Mouse (Mus musculus) cerebellum, adult 9-11 months (tissue): Measurements from ENCODE around the gene Cyb561d2.
A peak's percentile ranks its signal among the peaks of the same experiment; 100 is the strongest.
"Not testable (repeated sequence)": the region's sequence is repeated elsewhere in the genome, so short reads cannot be mapped to it uniquely, and the experiment has no call there.

ENCODE experiments used
- DNase-seq: peaks from one replicate; pipeline ENCODE4 v3.0.0; 2022

Gene Cyb561d2

DNA sequence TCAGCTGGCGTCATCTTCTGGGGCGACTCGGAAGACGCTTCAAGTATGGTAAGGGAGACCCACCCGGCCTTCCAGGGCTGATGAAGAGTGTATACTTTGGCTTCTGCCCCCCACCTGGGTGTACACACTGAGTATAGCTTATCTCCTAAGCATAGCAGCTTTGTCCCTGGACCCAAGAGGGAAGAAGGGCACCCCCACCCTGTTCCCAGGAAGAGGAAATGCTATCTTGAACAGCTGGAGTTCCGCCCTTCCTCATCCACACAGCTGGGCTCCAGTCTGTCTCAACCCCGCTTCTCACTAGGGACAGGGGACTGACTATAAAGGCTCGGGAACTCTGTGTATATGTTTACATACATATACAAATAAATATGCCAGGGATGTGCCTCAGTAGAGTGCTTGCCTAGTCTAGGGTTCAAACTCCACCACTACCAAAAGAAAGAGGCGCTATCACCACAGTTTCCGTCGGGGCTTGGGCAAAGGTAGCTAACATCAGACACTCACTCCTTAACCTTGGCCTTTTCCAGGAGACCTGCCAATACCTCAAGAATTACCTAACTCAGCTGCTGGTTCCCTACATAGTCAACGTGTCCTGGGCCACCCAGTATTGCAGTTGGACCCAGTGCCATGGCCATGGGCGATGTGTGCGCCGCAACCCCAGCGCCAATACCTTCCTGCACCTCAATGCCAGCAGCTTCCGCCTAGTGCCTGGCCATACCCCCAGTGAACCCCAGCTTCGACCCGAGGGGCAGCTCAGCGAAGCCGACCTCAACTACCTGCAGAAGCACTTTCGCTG, 29.7 kb upstream of the Cyb561d2 start:
- DNase-seq: no peak

DNA sequence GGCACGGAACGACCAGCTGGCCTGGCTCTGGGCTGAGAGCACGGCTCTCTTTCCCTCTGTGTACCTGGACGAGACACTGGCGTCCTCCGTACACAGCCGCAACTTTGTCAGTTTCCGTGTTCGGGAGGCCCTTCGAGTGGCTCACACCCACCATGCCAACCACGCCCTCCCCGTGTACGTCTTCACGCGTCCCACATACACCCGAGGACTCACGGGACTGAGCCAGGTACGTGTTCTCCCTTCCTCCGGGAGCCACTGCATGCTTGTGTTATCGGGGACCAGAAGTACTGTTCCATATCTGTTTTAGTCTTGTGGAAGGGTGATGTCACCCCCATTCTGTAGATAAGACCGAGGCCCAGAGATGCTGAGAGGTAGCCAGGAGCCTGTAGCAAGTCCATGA, 28.9 kb upstream of the Cyb561d2 start:
- DNase-seq: no peak

DNA sequence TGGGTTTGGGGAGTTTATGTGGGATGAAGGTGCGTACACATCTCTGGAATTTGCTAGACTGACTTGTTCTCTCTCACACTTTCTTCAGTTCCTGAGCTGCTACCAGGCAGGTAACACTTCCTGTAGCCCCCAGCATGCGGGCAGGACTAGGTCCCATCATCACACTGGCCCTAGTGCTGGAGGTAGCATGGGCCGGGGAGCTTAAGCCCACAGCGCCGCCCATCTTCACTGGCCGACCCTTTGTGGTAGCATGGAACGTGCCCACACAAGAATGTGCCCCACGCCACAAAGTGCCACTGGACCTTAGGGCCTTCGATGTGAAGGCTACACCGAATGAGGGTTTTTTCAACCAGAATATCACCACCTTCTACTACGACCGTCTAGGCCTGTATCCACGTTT, 28.0 kb upstream of the Cyb561d2 start:
- DNase-seq: no peak

DNA sequence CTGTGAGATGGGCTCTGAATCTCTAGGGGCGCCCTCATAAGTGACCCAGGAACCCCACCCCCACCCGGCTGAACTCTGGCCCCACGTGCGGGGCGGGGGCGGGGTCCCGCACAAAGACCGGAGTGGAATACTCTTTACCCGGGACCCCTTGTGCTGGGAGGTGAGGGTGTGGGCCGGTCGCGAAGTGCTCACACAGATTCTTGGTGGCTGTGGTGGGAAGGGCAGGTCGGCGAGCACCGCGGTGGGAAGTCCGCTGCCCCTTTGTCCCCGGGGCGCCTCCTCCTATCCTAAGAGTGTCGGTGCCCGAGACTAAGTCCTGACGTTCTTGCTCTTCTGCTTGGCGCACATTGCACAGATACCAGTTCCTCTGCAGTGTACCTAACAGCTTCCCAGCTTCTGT, 27.3 kb upstream of the Cyb561d2 start:
- no peak for DNase-seq

DNA sequence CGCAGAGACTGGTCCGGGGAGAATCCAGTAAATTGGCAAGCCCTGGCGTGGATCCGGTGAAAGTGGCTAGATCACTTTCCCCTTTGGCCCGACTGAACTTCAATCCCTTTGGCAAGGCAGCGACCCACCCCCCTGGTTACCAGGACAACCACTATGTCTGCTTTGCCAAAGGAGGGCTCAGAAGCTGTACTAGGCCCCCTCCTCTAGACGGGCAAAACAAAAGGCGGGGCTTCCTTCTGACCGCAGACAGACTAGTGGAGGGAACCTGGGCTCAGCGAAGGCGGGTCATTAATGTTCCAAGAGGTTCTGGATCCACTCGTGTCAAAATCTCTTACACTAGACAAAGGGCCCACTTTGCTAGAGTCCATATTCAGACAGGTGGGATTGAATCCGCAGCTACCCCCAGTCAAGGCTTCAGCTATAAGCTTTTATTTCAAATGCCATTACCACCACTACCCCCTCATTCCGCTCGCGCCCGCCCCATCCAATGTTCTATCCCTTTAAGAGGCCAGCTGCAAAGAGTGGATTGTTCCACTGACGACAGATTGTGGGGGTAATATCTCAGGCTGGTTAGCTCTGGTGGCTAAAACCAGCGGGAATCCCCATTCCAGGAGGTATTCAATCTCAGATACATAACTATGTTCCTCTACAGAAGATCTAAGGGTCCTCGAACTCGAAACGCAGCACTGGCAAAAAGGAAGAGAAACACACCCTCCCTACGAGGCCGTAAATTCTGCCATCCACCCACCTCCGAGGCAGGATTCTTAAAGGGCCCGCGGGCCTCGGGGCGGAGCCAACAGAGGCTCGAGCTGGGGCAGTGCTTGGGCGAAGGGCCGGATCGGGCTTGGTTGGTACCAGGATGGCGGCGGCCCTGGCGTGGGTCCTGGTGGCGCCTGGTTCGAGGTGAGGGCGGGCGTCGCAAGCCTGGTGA, 26.6 kb upstream of the Cyb561d2 start:
- DNase-seq: peak; percentile 86

DNA sequence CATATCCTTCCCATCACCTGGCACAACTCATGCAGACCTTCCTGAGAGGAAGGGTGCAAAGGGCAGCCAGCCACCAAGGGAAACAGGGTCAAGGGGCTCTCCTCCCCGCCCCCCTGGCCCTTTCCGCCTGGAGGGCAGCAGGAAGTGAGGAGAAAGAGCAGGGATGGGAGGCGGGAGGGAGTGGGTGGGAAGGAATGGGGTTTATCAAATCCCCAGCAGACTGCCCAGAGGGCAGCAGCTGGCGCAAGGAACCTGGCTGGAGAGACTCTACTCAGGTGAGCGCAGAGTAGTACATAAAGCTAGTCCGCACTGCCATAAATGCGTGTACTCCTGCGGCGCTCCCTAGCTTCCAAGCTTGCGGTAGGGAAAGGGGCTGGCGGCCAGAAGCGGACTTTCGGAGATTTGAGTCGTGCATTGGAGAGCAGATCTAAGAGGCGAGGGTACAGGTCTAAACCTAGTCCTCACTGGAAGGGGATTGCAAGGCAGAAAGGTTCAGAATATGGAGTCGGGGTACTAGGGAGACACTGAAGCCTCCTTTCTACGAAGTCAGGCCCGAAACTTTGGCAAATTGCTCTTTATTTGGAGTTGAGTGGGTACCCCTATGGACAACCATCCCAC, 25.8 kb upstream of the Cyb561d2 start, which contains the start of gene Hyal2:
Hyal2 (plus strand) TSS at position 244 of the 618 bp plus-strand sequence.
- DNase-seq: no peak

DNA sequence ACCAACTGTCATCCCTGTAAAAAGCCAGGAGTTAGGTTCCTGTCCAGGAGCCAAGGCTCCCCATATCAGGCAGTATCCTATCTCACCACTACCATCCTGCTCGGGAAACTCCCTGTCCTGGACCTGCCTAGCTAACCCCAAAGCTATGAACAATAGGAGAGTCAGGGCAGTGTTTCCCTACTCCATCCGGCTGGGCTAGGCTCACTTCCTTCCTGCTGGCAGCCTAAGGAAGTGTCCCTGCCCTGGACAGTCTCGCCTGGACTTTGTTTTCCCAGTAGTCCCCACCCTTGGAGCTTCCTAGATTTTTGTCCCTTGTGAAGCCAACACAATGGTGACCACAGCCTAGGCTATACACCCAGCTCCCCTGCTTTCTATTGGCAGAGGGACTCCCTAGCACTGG, 24.9 kb upstream of the Cyb561d2 start:
- no peak for DNase-seq

DNA sequence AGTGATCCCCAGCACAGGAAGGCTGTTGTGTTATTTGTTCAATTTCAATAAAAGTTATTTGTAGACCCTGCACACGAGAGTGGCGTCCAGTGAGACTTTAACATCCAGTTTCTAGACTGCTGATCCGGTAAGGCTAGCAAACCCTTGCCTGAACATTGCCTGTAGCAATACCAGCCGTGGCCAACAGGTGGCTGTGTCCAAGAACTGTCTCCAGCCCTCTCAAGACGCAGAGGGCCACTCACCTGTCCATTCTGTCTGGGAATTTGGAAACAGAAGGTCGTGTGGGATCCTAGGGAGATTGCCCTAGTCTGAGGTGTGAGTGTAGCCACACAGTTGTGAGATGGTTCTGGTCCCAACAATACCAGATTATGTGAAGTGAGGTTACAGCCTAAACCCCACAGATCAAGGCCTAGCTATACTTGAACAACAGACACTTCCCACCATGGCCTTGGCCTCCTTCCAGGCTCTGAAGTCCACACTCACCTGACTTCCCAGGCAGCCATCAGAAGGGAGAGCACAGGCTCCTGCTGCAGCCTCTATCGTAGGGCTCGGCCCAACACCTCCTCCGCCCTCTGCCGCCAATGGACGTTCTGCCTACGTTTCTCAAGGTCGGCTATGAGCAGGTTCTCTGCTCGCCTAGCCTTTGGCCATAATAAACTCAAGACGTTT, 24.2 kb upstream of the Cyb561d2 start:
- DNase-seq: peak; percentile 79

DNA sequence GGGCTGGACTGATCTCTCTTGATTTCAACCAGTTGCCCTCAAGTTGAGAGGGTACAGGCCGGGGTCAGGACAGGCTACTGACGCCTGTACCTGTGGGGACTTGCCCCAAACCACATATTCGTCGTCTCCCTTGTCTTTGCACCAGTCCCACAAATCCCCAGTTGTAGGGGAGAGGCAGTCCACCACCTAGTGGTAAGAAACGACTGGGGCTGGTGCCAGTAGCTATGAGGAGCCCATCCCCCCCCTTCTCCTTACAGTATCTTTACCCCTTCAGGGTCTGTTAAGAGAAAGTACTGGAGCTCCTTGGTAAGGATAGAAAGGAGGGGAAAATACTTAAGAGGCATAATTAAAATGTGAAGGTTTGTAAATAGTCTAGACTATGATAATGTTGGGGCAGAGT, 23.6 kb upstream of the Cyb561d2 start:
- not testable (repeated sequence) for DNase-seq

DNA sequence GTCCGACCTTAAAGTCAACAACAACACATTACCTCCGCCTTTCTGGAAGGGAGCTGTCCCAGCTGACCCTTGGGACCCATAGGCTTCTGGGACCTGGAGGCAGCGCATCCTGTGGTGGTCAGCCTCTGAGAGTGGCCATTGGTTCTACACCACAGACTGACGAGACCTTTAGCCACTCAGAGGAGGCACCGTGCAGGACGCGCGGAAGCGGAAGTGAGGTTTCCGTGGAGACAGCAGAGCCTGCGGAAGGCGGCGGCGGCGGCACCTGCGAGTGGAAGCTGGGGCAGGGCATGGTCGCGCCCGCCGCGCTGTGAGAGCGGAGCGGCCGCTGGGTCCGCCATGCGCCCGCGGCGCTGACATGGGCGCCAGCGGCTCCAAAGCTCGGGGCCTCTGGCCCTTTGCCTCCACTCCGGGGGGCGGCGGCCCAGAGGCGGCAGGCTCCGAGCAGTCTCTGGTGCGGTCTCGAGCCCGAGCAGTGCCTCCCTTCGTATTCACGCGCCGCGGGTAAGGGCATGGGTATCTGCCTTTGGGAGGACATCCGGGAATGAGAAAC, 21.1 kb upstream of the Cyb561d2 start, which contains the start of gene Tusc2:
Tusc2 (plus strand) TSS at position 227 of the 553 bp plus-strand sequence.
- DNase-seq: peak; percentile 96

DNA sequence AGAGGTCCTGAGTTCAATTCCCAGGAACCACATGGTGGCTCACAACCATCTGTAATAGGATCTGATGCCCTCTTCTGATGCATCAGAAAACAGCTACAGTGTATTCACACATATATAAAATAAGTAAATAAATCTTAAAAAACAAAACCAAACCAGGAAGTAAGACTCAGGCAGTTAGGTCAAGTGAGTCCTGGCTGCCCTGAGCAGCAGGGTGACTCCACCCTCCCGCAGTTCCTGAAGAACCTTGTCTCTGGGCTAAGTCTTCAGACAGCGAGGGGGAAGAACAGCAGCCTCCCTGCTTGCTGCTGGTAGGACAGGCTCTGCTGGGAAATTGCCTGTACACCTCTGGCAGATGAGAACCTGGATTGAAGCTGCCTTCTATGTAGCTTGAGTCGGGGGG, 14.4 kb upstream of the Cyb561d2 start:
- no peak for DNase-seq

DNA sequence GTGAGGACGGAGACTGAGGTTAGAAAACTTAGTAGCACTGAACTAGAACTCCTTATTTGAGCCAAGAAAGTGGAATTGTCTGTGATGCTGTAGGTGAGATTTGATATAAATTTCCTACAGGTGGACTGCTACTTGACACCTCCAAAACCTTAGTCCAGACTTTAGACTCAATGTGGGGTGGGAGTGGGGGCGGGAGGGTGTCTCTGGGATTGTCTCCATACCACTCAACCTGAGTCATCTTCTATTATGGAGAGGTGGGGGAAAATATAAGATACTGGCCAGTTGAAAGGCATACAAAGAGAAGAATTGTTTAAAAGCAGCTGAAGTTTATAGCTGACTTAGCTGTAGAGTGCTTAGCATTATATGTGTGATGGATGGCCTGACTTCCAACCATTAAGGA, 13.7 kb upstream of the Cyb561d2 start:
- DNase-seq: no peak

DNA sequence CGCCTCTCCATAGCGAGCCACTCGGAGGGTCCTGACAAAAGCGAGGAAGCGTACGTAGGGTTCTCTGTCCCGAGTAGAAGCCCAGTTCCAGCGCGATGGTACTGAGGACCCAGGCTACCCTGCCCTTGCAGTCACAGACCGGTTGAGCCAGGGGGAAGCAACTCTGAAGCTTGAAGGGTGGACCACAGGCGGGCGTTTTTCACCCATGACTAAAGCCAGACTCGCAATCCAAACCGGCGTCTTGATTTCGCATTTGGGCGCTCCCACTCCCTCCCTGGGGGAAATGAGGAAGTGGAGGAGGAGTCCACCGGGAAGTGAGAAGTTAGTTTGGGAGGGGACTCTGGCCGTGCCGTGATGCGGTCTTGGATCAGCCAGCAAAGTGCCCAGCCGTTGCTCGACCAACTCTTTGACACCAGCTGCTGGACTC, 13.1 kb upstream of the Cyb561d2 start:
- DNase-seq: no peak

DNA sequence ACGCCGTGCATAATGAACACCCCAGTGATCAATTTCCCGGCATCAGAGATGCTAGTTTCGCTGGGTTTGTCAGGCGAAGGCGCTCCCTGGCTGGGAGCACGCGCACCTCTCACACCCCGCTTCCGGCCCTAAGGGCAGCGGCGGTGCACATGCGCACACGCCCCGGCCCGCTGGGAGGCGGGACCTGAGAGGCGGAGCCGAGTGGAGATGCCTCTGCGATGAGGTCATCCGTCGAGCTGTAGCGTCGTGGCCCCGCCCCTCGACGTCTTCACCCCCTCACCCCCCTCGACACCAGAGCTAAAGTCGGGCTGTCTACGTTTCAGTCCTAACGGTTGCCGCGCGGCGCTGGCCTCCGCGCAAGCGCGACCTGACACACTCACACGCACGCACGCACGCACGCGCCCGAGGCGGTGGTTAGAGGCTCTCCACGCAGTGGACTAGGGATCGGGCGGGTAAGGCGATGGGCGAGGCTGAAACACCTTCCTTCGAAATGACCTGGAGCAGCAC, 12.4 kb upstream of the Cyb561d2 start:
- DNase-seq: peak; percentile 97

DNA sequence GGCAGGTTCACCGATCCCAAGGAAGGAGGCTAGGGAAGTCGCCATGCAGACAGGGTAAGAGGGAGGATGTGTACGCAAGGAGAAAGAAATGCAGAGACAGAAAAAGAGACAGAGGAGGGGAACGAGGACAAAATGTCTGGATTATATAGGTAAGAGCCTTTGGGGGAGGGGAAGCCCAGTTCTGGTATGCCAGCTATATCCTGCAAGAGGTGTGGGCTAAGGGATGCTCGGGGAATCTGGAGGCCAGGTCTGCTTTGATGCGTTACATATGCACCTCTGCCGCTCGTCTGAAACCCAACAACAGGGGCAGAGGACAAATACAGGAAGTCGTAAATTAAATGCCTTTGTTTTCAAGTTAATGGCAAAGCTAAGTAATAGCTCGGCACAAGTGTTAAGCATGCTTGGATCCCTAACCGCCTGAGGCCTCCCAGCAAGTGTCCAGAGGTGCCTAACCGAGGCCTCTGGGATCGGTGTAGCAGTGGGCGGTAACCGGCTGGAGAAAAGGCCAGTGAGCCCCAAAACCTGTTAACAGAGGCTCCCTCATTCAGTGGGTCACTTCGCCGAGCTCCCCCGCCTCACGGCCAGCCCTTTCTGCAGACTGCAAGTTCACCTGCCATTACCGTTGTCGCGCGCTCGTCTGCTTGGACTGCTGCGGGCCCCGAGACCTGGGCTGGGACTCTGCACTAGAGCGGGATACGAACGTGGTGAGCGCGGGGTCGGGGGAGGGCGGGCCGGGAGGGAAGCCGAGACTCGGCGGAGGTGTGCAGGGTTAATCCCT, 11.7 kb upstream of the Cyb561d2 start:
- DNase-seq: peak; percentile 78

DNA sequence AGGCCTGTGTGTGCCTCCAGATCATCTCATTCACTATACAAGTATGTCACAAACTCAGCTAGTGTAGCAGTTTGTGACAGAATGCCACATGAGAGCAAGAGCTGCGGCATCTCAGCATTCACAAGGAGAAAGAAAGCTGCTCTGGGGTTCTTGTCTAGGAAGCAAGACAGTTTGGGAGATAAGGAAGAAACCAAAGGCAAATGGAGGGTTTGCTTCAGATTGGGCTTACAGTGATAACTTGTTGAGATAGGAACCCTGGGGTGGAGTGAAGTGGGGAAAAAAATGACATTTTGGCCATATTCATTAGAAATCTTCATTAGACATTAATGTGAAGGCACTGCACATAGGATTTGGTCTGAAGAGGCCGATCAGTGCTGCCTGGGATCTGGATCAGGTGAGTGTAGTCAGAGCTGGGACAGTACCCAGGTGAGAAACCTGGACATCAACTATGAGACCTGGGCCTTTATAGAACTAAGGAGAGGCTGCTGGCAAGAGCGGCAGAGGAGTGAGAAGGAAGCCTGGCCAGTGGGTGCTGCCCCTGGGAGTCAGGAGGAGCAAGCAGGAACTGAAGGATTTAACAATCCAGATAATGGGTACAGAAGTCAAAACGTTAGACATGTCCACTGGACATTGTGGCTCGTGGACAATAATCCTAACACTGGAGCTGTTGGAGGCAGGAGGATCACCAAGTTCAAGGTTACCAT, 10.8 kb upstream of the Cyb561d2 start:
- no peak for DNase-seq

DNA sequence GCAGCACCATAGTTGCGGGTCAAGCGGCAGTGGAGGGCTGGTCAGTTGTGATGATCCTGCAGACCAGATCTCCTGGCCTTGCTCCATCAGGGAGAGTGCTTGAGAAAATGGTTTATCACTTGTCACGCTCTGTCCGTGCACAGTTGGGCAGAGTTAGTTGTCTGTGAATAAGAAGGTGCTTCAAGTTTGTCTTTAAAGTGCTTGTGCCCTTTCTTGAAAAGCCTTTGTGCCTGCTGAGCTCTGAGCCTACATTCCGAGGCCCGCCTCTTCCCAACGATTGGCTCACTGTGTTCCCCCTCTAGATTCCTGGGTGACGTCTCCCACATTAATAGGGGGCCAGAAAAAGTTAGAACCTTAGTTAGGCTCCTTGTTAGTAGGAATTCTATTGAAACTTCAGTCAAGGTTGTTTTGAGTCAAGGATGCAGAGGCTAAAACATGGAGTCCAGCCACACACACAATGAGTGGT, 9.9 kb upstream of the Cyb561d2 start:
- no peak for DNase-seq

DNA sequence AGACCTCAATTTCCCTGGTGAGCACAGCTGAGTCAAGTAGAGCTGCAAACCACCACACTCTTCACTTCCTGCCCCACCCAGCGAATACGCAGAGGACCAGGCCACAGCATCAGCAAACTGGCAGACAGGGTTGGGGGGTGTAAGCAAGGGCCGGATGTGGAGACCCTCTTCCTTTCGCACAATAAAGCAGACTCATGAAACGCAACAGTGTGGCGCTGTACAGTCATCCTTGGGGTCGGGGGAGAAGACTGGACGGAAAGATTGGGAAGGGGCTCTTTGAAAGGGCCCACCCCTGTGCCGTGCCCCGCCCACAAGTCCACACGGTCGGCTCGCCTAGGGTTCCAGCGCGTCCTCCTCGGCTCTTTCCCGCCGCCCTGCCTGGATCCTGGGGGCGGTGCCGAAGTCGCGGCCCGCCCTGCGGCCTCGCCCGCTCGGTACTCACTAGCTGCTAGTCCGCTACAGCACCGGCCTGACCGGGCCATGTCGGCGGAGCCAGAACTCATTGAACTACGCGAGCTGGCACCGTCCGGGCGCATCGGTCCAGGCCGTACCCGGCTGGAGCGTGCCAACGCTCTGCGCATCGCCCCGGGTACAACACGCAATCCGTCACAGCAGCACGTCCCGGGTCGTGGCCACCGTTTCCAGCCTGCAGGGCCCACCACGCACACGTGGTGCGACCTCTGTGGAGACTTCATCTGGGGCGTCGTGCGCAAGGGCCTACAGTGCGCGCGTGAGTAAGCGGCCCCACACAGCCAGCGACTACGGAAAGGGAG, 9.3 kb upstream of the Cyb561d2 start, which contains the start of gene Rassf1:
Rassf1 (plus strand) TSS at position 439 of the 773 bp plus-strand sequence.
- DNase-seq: peak; percentile 67

DNA sequence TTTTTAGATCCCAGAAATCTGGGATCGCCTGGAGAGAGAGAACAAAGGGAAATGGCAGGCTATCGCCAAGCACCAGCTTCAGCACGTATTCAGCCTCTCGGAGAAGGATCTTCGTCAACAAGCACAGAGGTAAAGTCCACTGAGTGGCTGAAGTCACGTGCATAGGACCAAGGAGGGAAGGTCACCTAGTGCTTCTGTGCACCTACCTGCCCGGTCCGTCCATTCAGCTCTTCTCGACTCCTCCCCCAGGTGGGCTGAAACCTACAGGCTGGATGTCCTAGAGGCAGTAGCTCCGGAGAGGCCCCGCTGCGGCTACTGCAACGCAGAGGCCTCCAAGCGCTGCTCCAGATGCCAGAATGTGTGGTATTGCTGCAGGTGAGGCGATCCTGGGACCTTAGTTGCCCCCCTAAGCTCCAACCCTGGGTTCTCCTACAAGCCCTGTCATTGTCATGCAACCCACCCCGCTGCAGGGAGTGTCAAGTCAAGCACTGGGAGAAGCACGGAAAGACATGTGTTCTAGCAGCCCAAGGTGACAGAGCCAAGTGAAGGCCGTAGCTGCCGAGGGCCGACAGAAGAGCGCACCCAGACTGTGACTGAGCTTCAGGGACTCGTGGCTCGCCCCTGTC, 8.6 kb upstream of the Cyb561d2 start:
- no peak for DNase-seq
